Mouse (Mus musculus) hindbrain, embryonic 11.5 days (tissue): ENCODE measurements around the gene Amh. TPM values are rescaled to one million over a fixed set of nuclear protein-coding genes. Genes with fewer than 3 reads are reported as not detected.

ENCODE experiments used
- ATAC-seq: fragments of 200-750 bp; cut with Nextera tagmentation; 2 replicates; pipeline ENCODE4 v1.8.0; 2017; ENCODE audit warnings: mild to moderate bottlenecking, moderate TSS enrichment, moderate library complexity; ENCODE audit not compliant: low FRiP score
- DNase-seq: peaks from one replicate; pipeline ENCODE4 v3.0.0-alpha.2; 2015; ENCODE audit warnings: low spot score
- H3K27ac ChIP-seq: fragments of 300-500 bp; sonication (generic); 2 replicates; pipeline ENCODE4 v1.5.1; 2014; ENCODE audit warnings: mild to moderate bottlenecking, low read depth, low read length
- H3K27me3 ChIP-seq: fragments of 300-500 bp; sonication (generic); 2 replicates; pipeline ENCODE4 v1.6.1; 2014; ENCODE audit warnings: mild to moderate bottlenecking, low read length, moderate library complexity, mixed read lengths; ENCODE audit not compliant: control insufficient read depth, insufficient read depth
- H3K36me3 ChIP-seq: fragments of 300-500 bp; sonication (generic); 2 replicates; pipeline ENCODE4 v1.6.1; 2014; ENCODE audit warnings: mild to moderate bottlenecking, low read length, moderate library complexity, mixed read lengths; ENCODE audit not compliant: control insufficient read depth, insufficient read depth
- H3K4me1 ChIP-seq: fragments of 300-500 bp; sonication (generic); replicated peaks from 2 replicates; pipeline ENCODE4 v1.6.1; 2014; ENCODE audit warnings: low read length, mixed read lengths; ENCODE audit not compliant: control insufficient read depth, insufficient read depth
- H3K4me2 ChIP-seq: fragments of 300-500 bp; sonication (generic); replicated peaks from 2 replicates; pipeline ENCODE4 v1.6.1; 2014; ENCODE audit warnings: mild to moderate bottlenecking, low read depth, low read length
- H3K4me3 ChIP-seq: fragments of 300-500 bp; sonication (generic); 2 replicates; pipeline ENCODE4 v1.5.1; 2014; ENCODE audit warnings: low read depth, low read length
- H3K9ac ChIP-seq: fragments of 300-500 bp; sonication (generic); 2 replicates; pipeline ENCODE4 v1.6.1; 2014; ENCODE audit warnings: low read depth, low read length
- H3K9me3 ChIP-seq: fragments of 300-500 bp; sonication (generic); 2 replicates; pipeline ENCODE4 v1.6.1; 2016; ENCODE audit warnings: low read length; ENCODE audit not compliant: control insufficient read depth
- WGBS: fragments of 180-500 bp; shearing (Covaris S2); extraction: QIAGEN DNeasy Blood & Tissue Kit; methylation state at CpG from one replicate; pipeline ENCODE4 v1.1.7; 2014; 5-methylcytosine and 5-hydroxymethylcytosine counted together
- polyA plus RNA-seq: library from polyadenylated mRNA; unstranded; fragments of >200 nt; fragmentation: Nextera tagmentation; extraction: Ambion mirVana; gene quantifications from 2 replicates; pipeline ENCODE4 v1.2.1, GENCODE M21; 2014

Amh gene
- polyA plus RNA-seq, 1 experiment from 2014 or later: not detected

DNA sequence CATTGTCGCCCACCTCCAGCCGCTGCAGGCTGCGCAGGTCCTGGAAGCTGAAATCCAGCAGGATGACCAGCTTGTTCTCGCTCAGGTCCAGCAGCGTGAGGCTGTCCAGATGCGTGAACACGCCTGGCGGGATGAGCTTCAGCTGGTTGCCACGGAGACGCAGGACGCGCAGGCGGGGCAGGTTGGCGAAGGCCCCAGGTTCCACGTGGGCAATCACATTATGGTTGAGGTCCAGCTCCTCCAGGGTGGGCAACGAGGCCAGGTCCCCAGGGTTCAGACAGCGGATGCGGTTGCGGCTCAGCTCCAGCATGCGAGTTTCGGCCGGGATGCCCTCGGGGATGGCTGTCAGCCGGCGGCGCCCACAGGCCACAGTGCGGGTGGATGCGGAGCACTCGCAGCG lies 30.6 kb downstream of the Amh start:
- ATAC-seq (no peak), DNase-seq (no peak)
- H3K36me3 ChIP-seq: no peaks in the 10 kb centered on the region
- 0 out of 2 replicates have a peak overlapping the region, but pooled peaks have one; percentile 17 for H3K4me2 ChIP-seq
- WGBS: 49% methylated on average over 30 of the region's 30 CpGs
- H3K4me1 ChIP-seq: peaks cover 5% of the 10 kb centered on the region
- no peak overlapping the region for H3K9ac ChIP-seq
- peaks cover 31% of the 10 kb centered on the region for H3K27me3 ChIP-seq
- no peak overlapping the region for H3K4me3 ChIP-seq
- no peak overlapping the region for H3K27ac ChIP-seq
- no peaks in the 10 kb centered on the region for H3K9me3 ChIP-seq

- Histone ChIP-seq H3K36me3 (no peaks in the 10 kb centered on the region), H3K9ac (no peak overlapping the region), H3K27ac (no peak overlapping the region), H3K9me3 (no peaks in the 10 kb centered on the region), H3K27me3 (peaks cover 34% of the 10 kb centered on the region), H3K4me3 (no peak overlapping the region), H3K4me2 (no peak overlapping the region), H3K4me1 (peaks cover 3% of the 10 kb centered on the region)
- WGBS: 53% methylated on average over 7 of the region's 7 CpGs
- no peak for DNase-seq
- ATAC-seq: no peak
Observed at GRCm38 (mm10) chr10:80836949-80837379, 31.9 kb downstream of the Amh start.

GRCm38 (mm10) chr10:80837827-80838226 lies 32.8 kb downstream of the Amh start:
- 0 out of 2 replicates have a peak overlapping the region, but pooled peaks have one; percentile 7 for H3K9ac ChIP-seq
- no peak for DNase-seq

DNA sequence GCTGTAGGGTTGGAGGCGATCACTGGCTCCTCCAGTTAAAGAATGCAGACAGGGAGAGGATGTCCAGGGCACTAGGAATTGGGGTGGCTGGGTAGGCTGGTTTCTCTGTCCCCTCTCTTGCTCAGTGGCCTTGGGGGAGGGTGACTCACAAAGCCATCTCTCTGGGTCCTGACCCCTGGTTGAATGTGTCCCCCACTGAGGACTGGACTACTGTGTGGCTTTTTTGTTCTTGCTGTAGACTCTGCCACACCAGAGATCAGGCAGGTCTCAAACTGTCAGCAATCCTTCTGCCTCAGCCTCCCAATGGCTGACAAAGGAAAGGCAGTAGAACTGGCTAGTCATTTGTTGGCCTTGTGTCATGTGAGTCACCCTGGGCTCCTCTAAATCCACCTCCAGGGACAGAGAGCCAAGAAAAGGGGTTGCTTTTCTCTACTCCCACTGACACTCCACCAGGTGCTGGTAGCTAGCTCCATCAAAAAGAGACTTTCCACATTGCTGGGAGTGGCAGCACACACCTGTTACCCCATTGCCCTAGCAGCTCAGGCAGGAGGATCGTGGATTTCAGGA lies 33.4 kb downstream of the Amh start:
- no peak for ATAC-seq
- H3K27me3 ChIP-seq: peaks cover 49% of the 10 kb centered on the region

More at GRCm38 (mm10) chr10:80837827-80838226, 32.8 kb downstream of the Amh start:
- Histone ChIP-seq H3K9me3 (no peaks in the 10 kb centered on the region), H3K4me2 (no peak overlapping the region), H3K4me3 (no peak overlapping the region), H3K4me1 (peaks cover 1% of the 10 kb centered on the region), H3K27ac (no peak overlapping the region), H3K36me3 (no peaks in the 10 kb centered on the region), H3K27me3 (peaks cover 43% of the 10 kb centered on the region)
- 19% methylated on average over 2 of the region's 2 CpGs for WGBS
- no peak for ATAC-seq

GRCm38 (mm10) chr10:80839848-80840247 lies 34.8 kb downstream of the Amh start:
- Histone ChIP-seq H3K4me2 (no peak overlapping the region), H3K27ac (no peak overlapping the region), H3K27me3 (peaks cover 52% of the 10 kb centered on the region), H3K9me3 (no peaks in the 10 kb centered on the region), H3K4me3 (no peak overlapping the region), H3K9ac (no peak overlapping the region), H3K4me1 (no peaks in the 10 kb centered on the region; the same call in none of the 2 replicates), H3K36me3 (no peaks in the 10 kb centered on the region)
- WGBS: 61% methylated on average over 6 of the region's 6 CpGs
- ATAC-seq (no peak), DNase-seq (no peak)

More for the DNA sequence above, 33.4 kb downstream of the Amh start:
- H3K9ac ChIP-seq: no peak overlapping the region
- H3K4me3 ChIP-seq: no peak overlapping the region
- H3K9me3 ChIP-seq: no peaks in the 10 kb centered on the region
- no peaks in the 10 kb centered on the region; the same call in 1 of the 2 replicates for H3K4me1 ChIP-seq
- WGBS: 54% methylated on average over 2 of the region's 2 CpGs
- H3K4me2 ChIP-seq: no peak overlapping the region
- no peak for DNase-seq
- H3K36me3 ChIP-seq: no peaks in the 10 kb centered on the region
- H3K27ac ChIP-seq: no peak overlapping the region

- no peaks in the 10 kb centered on the region for H3K9me3 ChIP-seq
- H3K27ac ChIP-seq: no peak overlapping the region
- peaks cover 40% of the 10 kb centered on the region for H3K27me3 ChIP-seq
- WGBS: 93% methylated on average over 2 of the region's 2 CpGs
- no peak for DNase-seq
- no peak overlapping the region for H3K4me2 ChIP-seq
- H3K4me3 ChIP-seq: no peak overlapping the region
- no peak overlapping the region for H3K9ac ChIP-seq
- H3K4me1 ChIP-seq: no peaks in the 10 kb centered on the region; the same call in 1 of the 2 replicates
- H3K36me3 ChIP-seq: no peaks in the 10 kb centered on the region
- ATAC-seq: no peak
Observed at GRCm38 (mm10) chr10:80841685-80842084, 36.6 kb downstream of the Amh start.

- Histone ChIP-seq H3K9ac (no peak overlapping the region), H3K4me2 (no peak overlapping the region), H3K27ac (no peak overlapping the region), H3K36me3 (no peaks in the 10 kb centered on the region), H3K27me3 (peaks cover 38% of the 10 kb centered on the region), H3K4me1 (no peaks in the 10 kb centered on the region; the same call in 1 of the 2 replicates), H3K9me3 (no peaks in the 10 kb centered on the region), H3K4me3 (no peak overlapping the region)
- DNase-seq (no peak), ATAC-seq (no peak)
- WGBS: 84% methylated on average over 15 of the region's 15 CpGs
Observed at GRCm38 (mm10) chr10:80842334-80842733, 37.3 kb downstream of the Amh start.

DNA sequence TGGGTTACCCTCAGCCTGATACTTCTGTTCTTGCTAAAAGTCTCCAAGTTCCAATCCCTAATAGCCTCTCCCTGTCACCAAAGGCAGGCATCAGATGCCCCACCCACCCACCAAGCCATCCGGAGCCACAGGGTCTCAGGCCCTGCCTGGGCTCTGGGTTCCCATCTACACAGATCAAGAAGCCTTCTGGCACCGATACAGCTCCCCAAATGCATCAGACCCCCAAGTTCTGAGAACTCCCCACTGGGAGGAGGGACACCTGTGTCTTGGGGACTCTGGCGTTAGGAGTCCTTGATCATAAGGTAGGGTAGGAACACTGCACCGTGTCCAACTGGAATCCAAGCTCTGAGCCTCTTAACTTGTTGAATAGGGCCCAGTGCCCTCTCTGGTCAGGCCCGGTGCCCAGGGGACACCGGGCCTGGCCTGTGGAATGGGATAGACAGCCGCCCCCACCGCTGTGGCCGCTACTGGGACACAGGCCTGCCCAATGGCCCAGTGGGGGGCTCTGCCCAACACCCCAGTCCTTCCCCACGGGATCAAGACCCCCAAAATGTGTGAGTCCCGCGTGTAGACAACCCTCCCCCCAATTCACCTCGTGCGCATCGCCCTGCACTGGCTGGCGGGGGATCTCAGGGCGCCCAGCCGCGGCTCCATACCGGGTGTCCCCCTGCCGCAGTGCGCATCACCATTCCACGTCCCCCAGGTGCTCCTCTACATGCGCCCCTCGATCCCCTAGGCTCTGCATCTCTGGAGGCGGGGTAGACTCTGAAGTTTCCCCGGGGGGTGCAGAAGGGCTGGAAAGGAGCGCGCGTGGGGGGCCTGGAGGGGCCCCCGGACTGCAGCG lies 38.3 kb downstream of the Amh start:
- no peaks in the 10 kb centered on the region for H3K9me3 ChIP-seq
- H3K27me3 ChIP-seq: peaks cover 38% of the 10 kb centered on the region
- H3K9ac ChIP-seq: peak overlapping the region; percentile 47
- peak overlapping the region; percentile 31 for H3K4me3 ChIP-seq
- no peaks in the 10 kb centered on the region for H3K36me3 ChIP-seq
- ATAC-seq (no peak), DNase-seq (no peak)
- H3K4me1 ChIP-seq: no peaks in the 10 kb centered on the region; the same call in 1 of the 2 replicates
- H3K4me2 ChIP-seq: peak overlapping the region; percentile 72
- H3K27ac ChIP-seq: no peak overlapping the region
- WGBS: 13% methylated on average over 27 of the region's 32 CpGs
